Mouse (Mus musculus): ENCODE measurements at regions not wholly inside any gene's neighbourhood (a gene's known extent, or its start where the extent isn't known, plus 50 kb on each side); places are given as distances from the start of the nearest gene placed in this dataset.

DNA sequence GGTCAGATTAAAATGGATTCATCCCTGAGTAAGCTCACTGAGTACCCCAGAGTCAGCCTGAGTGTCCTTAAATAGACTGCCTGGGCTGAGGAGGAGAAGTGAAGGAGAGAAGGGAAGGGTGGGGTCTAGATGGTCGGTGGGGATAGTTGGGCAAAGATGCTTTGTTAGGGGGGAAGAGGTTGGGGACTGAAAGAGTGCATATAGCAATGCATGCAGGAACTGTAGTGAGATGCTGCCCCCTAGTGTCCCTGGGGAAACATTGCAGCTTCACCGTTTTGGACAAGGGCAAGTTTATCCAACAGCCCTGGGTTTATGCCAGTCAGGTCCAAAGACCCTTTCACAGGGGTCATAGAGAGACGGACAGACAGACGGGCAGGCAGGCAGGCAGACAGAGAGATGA is 71.6 kb upstream of the Tmem132d start:
- H3K27me3 ChIP-seq (ENCODE audit: insufficient read depth, low read length), result no peaks in the 10 kb centered on the region
- no peak overlapping the region for H3K9ac ChIP-seq
- H3K4me1 ChIP-seq (ENCODE audit: insufficient read depth), result no peaks in the 10 kb centered on the region
- no peak overlapping the region for H3K4me3 ChIP-seq (ENCODE audit: low read depth, low read length)
- H3K9me3 ChIP-seq (ENCODE audit: low read length), result no peaks in the 10 kb centered on the region
- no peak for ATAC-seq
- peak; percentile 75 for DNase-seq
- H3K27ac ChIP-seq (ENCODE audit: low read depth, low read length), result no peak overlapping the region
- TF ChIP-seq CTCF (IDR thresholded peaks at IDR 0.05; ENCODE audit: low read depth), result peak; percentile 97
- no peak overlapping the region for H3K4me2 ChIP-seq (ENCODE audit: low read depth)
- H3K36me3 ChIP-seq (ENCODE audit: insufficient read depth), result no peaks in the 10 kb centered on the region
- WGBS, result under 1% methylated on average over 4 of the region's 4 CpGs

DNA sequence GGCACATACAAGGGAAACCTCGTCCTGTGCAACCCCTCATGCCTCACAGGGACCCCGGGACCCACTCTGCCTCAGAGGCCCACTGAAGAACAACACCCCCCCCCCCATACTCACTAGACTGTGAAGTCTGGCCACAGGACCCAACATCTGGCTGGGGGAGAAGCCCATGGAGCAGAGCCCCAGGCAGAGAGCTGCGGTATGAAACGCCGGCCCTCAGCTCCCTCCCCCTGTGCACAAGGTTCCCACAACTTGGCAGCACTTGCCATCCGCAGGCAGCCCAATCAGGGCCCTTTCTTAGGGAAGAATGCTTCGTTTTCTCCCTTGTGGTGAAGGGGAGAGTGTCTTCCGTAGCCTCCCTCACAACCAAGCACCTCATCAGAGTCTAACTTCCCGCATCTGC is 66.6 kb upstream of the Tmem132d start:
- no peaks in the 10 kb centered on the region for H3K27me3 ChIP-seq (ENCODE audit: insufficient read depth, low read length)
- no peaks in the 10 kb centered on the region for H3K36me3 ChIP-seq (ENCODE audit: insufficient read depth)
- no peaks in the 10 kb centered on the region for H3K9me3 ChIP-seq (ENCODE audit: low read length)
- no peak overlapping the region for H3K9ac ChIP-seq
- ATAC-seq, result peak; percentile 48
- no peak overlapping the region for H3K4me2 ChIP-seq (ENCODE audit: low read depth)
- no peaks in the 10 kb centered on the region for H3K4me1 ChIP-seq (ENCODE audit: insufficient read depth)
- TF ChIP-seq CTCF (IDR thresholded peaks at IDR 0.05; ENCODE audit: low read depth), result no peak
- 45% methylated on average over 9 of the region's 9 CpGs for WGBS
- H3K27ac ChIP-seq (ENCODE audit: low read depth, low read length), result no peak overlapping the region
- no peak for DNase-seq
- no peak overlapping the region for H3K4me3 ChIP-seq (ENCODE audit: low read depth, low read length)

GRCm38 (mm10) chr5:128499033-128499432 is 66.2 kb upstream of the Tmem132d start:
- Histone ChIP-seq H3K4me3 (ENCODE audit: low read depth, low read length) (no peak overlapping the region), H3K4me1 (ENCODE audit: insufficient read depth) (no peaks in the 10 kb centered on the region), H3K27me3 (ENCODE audit: insufficient read depth, low read length) (no peaks in the 10 kb centered on the region), H3K4me2 (ENCODE audit: low read depth) (no peak overlapping the region), H3K27ac (ENCODE audit: low read depth, low read length) (no peak overlapping the region), H3K36me3 (ENCODE audit: insufficient read depth) (no peaks in the 10 kb centered on the region), H3K9me3 (ENCODE audit: low read length) (no peaks in the 10 kb centered on the region), H3K9ac (no peak overlapping the region)
- peak; percentile 80 for TF ChIP-seq CTCF (IDR thresholded peaks at IDR 0.05; ENCODE audit: low read depth)
- ATAC-seq (no peak), DNase-seq (peak; percentile 72)
- WGBS, result 43% methylated on average over 5 of the region's 5 CpGs

DNA sequence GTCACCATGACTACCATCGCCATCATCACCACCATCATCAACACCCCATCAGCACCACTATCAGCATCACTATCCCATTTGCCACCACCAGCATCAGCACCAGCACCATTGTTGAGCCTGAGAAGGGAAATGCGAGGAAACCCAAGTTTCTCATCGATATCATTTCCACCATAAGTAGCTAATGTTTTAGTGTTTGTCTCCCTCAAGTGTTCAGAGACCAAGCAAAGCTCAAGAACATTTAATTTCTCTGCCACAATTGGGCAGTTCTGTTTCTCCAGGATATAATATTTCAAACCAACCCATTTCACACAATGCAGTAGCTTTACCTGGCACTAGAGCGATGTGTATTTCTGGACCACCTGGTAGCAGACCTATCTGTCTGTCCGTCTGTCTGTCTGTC is 59.7 kb upstream of the Tmem132d start:
- Histone ChIP-seq H3K4me1 (ENCODE audit: insufficient read depth) (no peaks in the 10 kb centered on the region), H3K36me3 (ENCODE audit: insufficient read depth) (no peaks in the 10 kb centered on the region), H3K27me3 (ENCODE audit: insufficient read depth, low read length) (no peaks in the 10 kb centered on the region), H3K9ac (no peak overlapping the region), H3K4me3 (ENCODE audit: low read depth, low read length) (no peak overlapping the region), H3K27ac (ENCODE audit: low read depth, low read length) (no peak overlapping the region), H3K4me2 (ENCODE audit: low read depth) (no peak overlapping the region), H3K9me3 (ENCODE audit: low read length) (no peaks in the 10 kb centered on the region)
- no peak for ATAC-seq
- peak; percentile 56 for TF ChIP-seq CTCF (IDR thresholded peaks at IDR 0.05; ENCODE audit: low read depth)
- DNase-seq, result no peak
- 87% methylated on average over 5 of the region's 5 CpGs for WGBS

- no peak for DNase-seq
Observed at GRCm38 (mm10) chr5:128491155-128491554, 58.3 kb upstream of the Tmem132d start.

GRCm38 (mm10) chr5:128488872-128489580 is 56.1 kb upstream of the Tmem132d start:
- Histone ChIP-seq H3K27me3 (ENCODE audit: insufficient read depth, low read length) (no peaks in the 10 kb centered on the region), H3K36me3 (ENCODE audit: insufficient read depth) (no peaks in the 10 kb centered on the region), H3K27ac (ENCODE audit: low read depth, low read length) (no peak overlapping the region), H3K9ac (no peak overlapping the region), H3K9me3 (ENCODE audit: low read length) (no peaks in the 10 kb centered on the region), H3K4me1 (ENCODE audit: insufficient read depth) (no peaks in the 10 kb centered on the region), H3K4me2 (ENCODE audit: low read depth) (no peak overlapping the region), H3K4me3 (ENCODE audit: low read depth, low read length) (no peak overlapping the region)
- no peak for TF ChIP-seq CTCF (IDR thresholded peaks at IDR 0.05; ENCODE audit: low read depth)
- WGBS, result 83% methylated on average over 4 of the region's 4 CpGs
- DNase-seq (no peak), ATAC-seq (no peak)

More at GRCm38 (mm10) chr5:128491155-128491554, 58.3 kb upstream of the Tmem132d start:
- H3K9ac ChIP-seq, result no peak overlapping the region
- H3K4me2 ChIP-seq (ENCODE audit: low read depth), result no peak overlapping the region
- H3K27ac ChIP-seq (ENCODE audit: low read depth, low read length), result no peak overlapping the region
- no peaks in the 10 kb centered on the region for H3K27me3 ChIP-seq (ENCODE audit: insufficient read depth, low read length)
- 35% methylated on average over 9 of the region's 9 CpGs for WGBS
- H3K9me3 ChIP-seq (ENCODE audit: low read length), result no peaks in the 10 kb centered on the region
- H3K4me3 ChIP-seq (ENCODE audit: low read depth, low read length), result no peak overlapping the region
- no peak for ATAC-seq
- no peaks in the 10 kb centered on the region for H3K4me1 ChIP-seq (ENCODE audit: insufficient read depth)
- no peaks in the 10 kb centered on the region for H3K36me3 ChIP-seq (ENCODE audit: insufficient read depth)
- TF ChIP-seq CTCF (IDR thresholded peaks at IDR 0.05; ENCODE audit: low read depth), result peak; percentile 56

- H3K9ac ChIP-seq, result no peak overlapping the region
- H3K4me2 ChIP-seq (ENCODE audit: low read depth), result no peak overlapping the region
- ATAC-seq, result no peak
- DNase-seq, result no peak
- no peak for TF ChIP-seq CTCF (IDR thresholded peaks at IDR 0.05; ENCODE audit: low read depth)
- H3K4me3 ChIP-seq (ENCODE audit: low read depth, low read length), result no peak overlapping the region
- 77% methylated on average over 3 of the region's 3 CpGs for WGBS
- no peaks in the 10 kb centered on the region for H3K27me3 ChIP-seq (ENCODE audit: insufficient read depth, low read length)
- no peaks in the 10 kb centered on the region for H3K36me3 ChIP-seq (ENCODE audit: insufficient read depth)
- no peaks in the 10 kb centered on the region for H3K9me3 ChIP-seq (ENCODE audit: low read length)
- H3K27ac ChIP-seq (ENCODE audit: low read depth, low read length), result no peak overlapping the region
- peaks cover 3% of the 10 kb centered on the region; the same call in 1 of the 2 replicates for H3K4me1 ChIP-seq (ENCODE audit: insufficient read depth)
Observed at GRCm38 (mm10) chr5:128487371-128487770, 54.5 kb upstream of the Tmem132d start.
